Mouse (Mus musculus) kidney, embryonic 14.5 days (tissue): ENCODE results near the gene Abtb2. TPM values are rescaled to one million over a fixed set of nuclear protein-coding genes. Genes with fewer than 3 reads are reported as not detected.

Experiments used
- ATAC-seq: fragments of 200-750 bp; cut with Nextera tagmentation; 2 replicates; pipeline ENCODE4 v1.8.0; 2017; ENCODE audit warnings: moderate number of reproducible peaks, mild to moderate bottlenecking, moderate TSS enrichment, moderate library complexity; ENCODE audit not compliant: low FRiP score, low TSS enrichment
- H3K27ac ChIP-seq: fragments of 300-500 bp; sonication (generic); 2 replicates; pipeline ENCODE4 v1.5.1; 2014; ENCODE audit warnings: low read depth, mild to moderate bottlenecking, low read length, moderate library complexity, mixed read lengths
- H3K27me3 ChIP-seq: fragments of 300-500 bp; sonication (generic); 2 replicates; pipeline ENCODE4 v1.6.1; 2014; ENCODE audit warnings: mild to moderate bottlenecking, low read length; ENCODE audit not compliant: control insufficient read depth, insufficient read depth
- H3K36me3 ChIP-seq: fragments of 300-500 bp; sonication (generic); 2 replicates; pipeline ENCODE4 v1.6.1; 2014; ENCODE audit warnings: low read length, mixed read lengths; ENCODE audit not compliant: control insufficient read depth, insufficient read depth
- H3K4me1 ChIP-seq: fragments of 300-500 bp; sonication (generic); 2 replicates; pipeline ENCODE4 v1.6.1; 2014; ENCODE audit warnings: low read length, mixed read lengths; ENCODE audit not compliant: control insufficient read depth, insufficient read depth
- H3K4me2 ChIP-seq: fragments of 300-500 bp; sonication (generic); replicated peaks from 2 replicates; pipeline ENCODE4 v1.6.1; 2014; ENCODE audit warnings: low read depth, mild to moderate bottlenecking, low read length
- H3K4me3 ChIP-seq: fragments of 300-500 bp; sonication (generic); 2 replicates; pipeline ENCODE4 v1.5.1; 2014; ENCODE audit warnings: mild to moderate bottlenecking, low read length
- H3K9ac ChIP-seq: fragments of 300-500 bp; sonication (generic); 2 replicates; pipeline ENCODE4 v1.6.1; 2014; ENCODE audit warnings: low read depth, mild to moderate bottlenecking, low read length, moderate library complexity
- H3K9me3 ChIP-seq: fragments of 300-500 bp; sonication (generic); 2 replicates; pipeline ENCODE4 v1.6.1; 2016; ENCODE audit warnings: low read length; ENCODE audit not compliant: control insufficient read depth
- WGBS: fragments of 180-500 bp; shearing (Covaris S2); extraction: QIAGEN DNeasy Blood & Tissue Kit; methylation state at CpG from one replicate; pipeline ENCODE4 v1.1.7; 2014; 5-methylcytosine and 5-hydroxymethylcytosine counted together
- polyA plus RNA-seq: library from polyadenylated mRNA; unstranded; fragments of >200 nt; fragmentation: Nextera tagmentation; extraction: Ambion mirVana; gene quantifications from 2 replicates; pipeline ENCODE4 v1.2.1, GENCODE M21; 2014

Abtb2 gene
- polyA plus RNA-seq, 1 experiment from 2014 or later: 7.6 TPM

GRCm38 (mm10) chr2:103681149-103681548 is 115.0 kb downstream of the Abtb2 start:
- 79% methylated on average over 5 of the region's 5 CpGs for WGBS

DNA sequence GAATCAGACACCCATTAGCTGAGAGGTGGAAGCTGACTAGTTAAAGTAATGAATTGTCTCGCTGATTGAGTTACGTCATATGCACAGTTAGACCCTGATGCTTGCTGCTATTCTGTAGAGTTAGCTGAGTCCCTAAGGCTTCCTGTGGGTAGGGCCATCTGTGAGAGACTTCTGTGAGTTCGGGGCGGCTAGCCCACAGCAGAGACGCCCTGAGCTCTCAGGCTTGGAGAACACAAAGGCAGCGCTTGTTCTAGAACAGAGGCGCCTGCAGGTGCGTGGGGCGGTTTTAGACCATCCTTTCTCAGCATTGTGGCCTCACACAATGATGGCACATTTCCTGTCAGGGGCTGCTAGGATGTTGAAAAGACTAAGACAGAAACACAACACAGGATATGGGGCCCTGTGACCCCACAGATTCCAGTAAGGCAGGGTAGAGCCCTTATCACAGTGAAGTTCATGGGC is 116.2 kb downstream of the Abtb2 start:
- Histone ChIP-seq H3K27ac (no peak overlapping the region), H3K4me3 (no peak overlapping the region), H3K9ac (no peak overlapping the region), H3K4me1 (peaks cover 9% of the 10 kb centered on the region), H3K9me3 (no peaks in the 10 kb centered on the region), H3K4me2 (no peak overlapping the region), H3K27me3 (no peaks in the 10 kb centered on the region), H3K36me3 (no peaks in the 10 kb centered on the region)
- ATAC-seq: no peak
- 77% methylated on average over 9 of the region's 9 CpGs for WGBS

More at GRCm38 (mm10) chr2:103681149-103681548, 115.0 kb downstream of the Abtb2 start:
- no peak overlapping the region for H3K4me3 ChIP-seq
- H3K4me1 ChIP-seq: peaks cover 14% of the 10 kb centered on the region
- ATAC-seq: no peak
- H3K27me3 ChIP-seq: no peaks in the 10 kb centered on the region
- no peak overlapping the region for H3K9ac ChIP-seq
- H3K27ac ChIP-seq: no peak overlapping the region
- H3K36me3 ChIP-seq: no peaks in the 10 kb centered on the region
- no peak overlapping the region for H3K4me2 ChIP-seq
- no peaks in the 10 kb centered on the region for H3K9me3 ChIP-seq

- WGBS: 82% methylated on average over 9 of the region's 9 CpGs
- no peak for ATAC-seq
- Histone ChIP-seq H3K36me3 (no peaks in the 10 kb centered on the region), H3K4me2 (no peak overlapping the region), H3K4me3 (no peak overlapping the region), H3K27me3 (no peaks in the 10 kb centered on the region), H3K9me3 (no peaks in the 10 kb centered on the region), H3K27ac (no peak overlapping the region), H3K4me1 (peaks cover 6% of the 10 kb centered on the region; the same call in 1 of the 2 replicates), H3K9ac (no peak overlapping the region)
These were observed 116.9 kb downstream of the Abtb2 start for GRCm38 (mm10) chr2:103682927-103683442.

DNA sequence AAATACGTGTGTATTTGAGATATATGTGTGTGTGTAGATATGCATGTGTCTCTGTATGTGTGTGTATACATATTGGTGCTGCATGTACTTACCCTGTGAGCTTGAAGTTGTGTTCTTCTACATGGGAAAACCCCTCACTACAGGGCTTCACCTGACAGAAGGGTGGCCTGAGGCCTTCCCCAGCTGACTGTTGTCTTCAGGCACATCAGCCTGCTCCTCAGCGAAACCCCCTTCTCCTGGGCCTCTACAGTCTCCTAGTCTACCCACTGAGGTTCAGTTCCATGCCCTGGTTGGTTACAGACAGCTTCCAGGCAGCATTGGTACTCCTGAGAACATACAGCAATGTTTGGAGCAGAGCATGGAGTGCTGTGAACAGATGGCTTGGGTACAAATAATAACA is 118.3 kb downstream of the Abtb2 start:
- Histone ChIP-seq H3K9me3 (no peaks in the 10 kb centered on the region), H3K36me3 (no peaks in the 10 kb centered on the region)

GRCm38 (mm10) chr2:103684926-103685577 is 118.9 kb downstream of the Abtb2 start:
- Histone ChIP-seq H3K27me3 (no peaks in the 10 kb centered on the region), H3K4me1 (no peaks in the 10 kb centered on the region), H3K4me2 (no peak overlapping the region), H3K9ac (no peak overlapping the region), H3K36me3 (no peaks in the 10 kb centered on the region), H3K27ac (no peak overlapping the region), H3K4me3 (no peak overlapping the region), H3K9me3 (no peaks in the 10 kb centered on the region)
- 62% methylated on average over 7 of the region's 7 CpGs for WGBS
- peak; percentile 72 for ATAC-seq

More for the DNA sequence above, 118.3 kb downstream of the Abtb2 start:
- Histone ChIP-seq H3K4me2 (no peak overlapping the region), H3K9ac (no peak overlapping the region), H3K27ac (no peak overlapping the region), H3K4me3 (no peak overlapping the region), H3K27me3 (no peaks in the 10 kb centered on the region), H3K4me1 (no peaks in the 10 kb centered on the region)
- no peak for ATAC-seq
- WGBS: 88% methylated on average over 2 of the region's 2 CpGs

GRCm38 (mm10) chr2:103685581-103685980 is 119.5 kb downstream of the Abtb2 start:
- Histone ChIP-seq H3K27ac (no peak overlapping the region), H3K9ac (no peak overlapping the region), H3K27me3 (no peaks in the 10 kb centered on the region), H3K4me3 (no peak overlapping the region), H3K4me2 (no peak overlapping the region), H3K36me3 (no peaks in the 10 kb centered on the region), H3K4me1 (no peaks in the 10 kb centered on the region), H3K9me3 (no peaks in the 10 kb centered on the region)
- no peak for ATAC-seq
- WGBS: 79% methylated on average over 4 of the region's 4 CpGs

- no peak for ATAC-seq
- Histone ChIP-seq H3K36me3 (no peaks in the 10 kb centered on the region), H3K4me1 (no peaks in the 10 kb centered on the region), H3K4me2 (no peak overlapping the region), H3K9ac (no peak overlapping the region), H3K27ac (no peak overlapping the region), H3K9me3 (no peaks in the 10 kb centered on the region), H3K27me3 (no peaks in the 10 kb centered on the region), H3K4me3 (no peak overlapping the region)
These were observed 121.0 kb downstream of the Abtb2 start for GRCm38 (mm10) chr2:103687143-103687542.

- no peaks in the 10 kb centered on the region for H3K4me1 ChIP-seq
- no peak overlapping the region for H3K4me3 ChIP-seq
- H3K36me3 ChIP-seq: no peaks in the 10 kb centered on the region
- H3K4me2 ChIP-seq: no peak overlapping the region
- no peak overlapping the region for H3K27ac ChIP-seq
- ATAC-seq: no peak
- H3K27me3 ChIP-seq: no peaks in the 10 kb centered on the region
- H3K9me3 ChIP-seq: no peaks in the 10 kb centered on the region
- H3K9ac ChIP-seq: no peak overlapping the region
These were observed 121.8 kb downstream of the Abtb2 start for GRCm38 (mm10) chr2:103687888-103688287.

- no peaks in the 10 kb centered on the region for H3K27me3 ChIP-seq
- no peak overlapping the region for H3K4me2 ChIP-seq
- 64% methylated on average over 6 of the region's 6 CpGs for WGBS
- no peaks in the 10 kb centered on the region for H3K36me3 ChIP-seq
- H3K9me3 ChIP-seq: no peaks in the 10 kb centered on the region
- no peak overlapping the region for H3K4me3 ChIP-seq
- no peaks in the 10 kb centered on the region for H3K4me1 ChIP-seq
- no peak overlapping the region for H3K9ac ChIP-seq
- no peak overlapping the region for H3K27ac ChIP-seq
- ATAC-seq: no peak
These were observed 124.3 kb downstream of the Abtb2 start for GRCm38 (mm10) chr2:103690425-103690824.
